Mouse (Mus musculus) stomach, postnatal 0 days (tissue): ENCODE data around the gene Hes6.

Experiments
- CTCF ChIP-seq: IDR thresholded peaks from 2 replicates; pipeline ENCODE4 v1.5.1; 2016; ENCODE audit warnings: antibody characterized with exemption, low read depth, mild to moderate bottlenecking, moderate library complexity
- EP300 ChIP-seq: optimal IDR thresholded peaks from 2 replicates; pipeline ENCODE3; 2016; ENCODE audit warnings: antibody characterized with exemption

DNA sequence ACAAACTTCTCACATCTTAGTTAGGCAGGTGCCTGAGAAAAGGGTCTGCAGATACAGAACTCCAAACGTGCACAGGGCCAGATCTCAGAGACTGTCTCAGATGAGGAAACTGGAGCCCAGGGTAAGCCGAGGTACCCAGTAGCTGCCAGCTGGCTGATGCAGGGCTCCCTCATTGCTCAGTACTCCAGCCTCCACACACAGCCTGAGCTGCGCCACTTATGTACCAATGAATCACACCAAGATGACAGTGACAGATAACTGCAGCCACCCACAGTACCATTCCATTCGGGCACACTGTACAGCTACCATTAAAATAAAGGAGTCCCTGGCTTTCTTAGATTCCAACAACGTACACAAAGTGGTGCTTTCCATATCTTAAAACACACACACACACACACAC is 43.9 kb upstream of the Hes6 start:
- no peak for TF ChIP-seq CTCF
- no peak for TF ChIP-seq EP300
